Mouse (Mus musculus) embryonic facial prominence, embryonic 14.5 days (tissue): ENCODE measurements around the gene Lrmp. TPM values are rescaled to one million over a fixed set of nuclear protein-coding genes. Genes with fewer than 3 reads are reported as not detected.

ENCODE experiments used
- ATAC-seq: fragments of 200-750 bp; cut with Nextera tagmentation; 2 replicates; pipeline ENCODE4 v1.8.0; 2017; ENCODE audit warnings: low read depth, moderate number of reproducible peaks, moderate TSS enrichment
- DNase-seq: peaks from one replicate; pipeline ENCODE4 v3.0.0-alpha.2; 2015; ENCODE audit warnings: low spot score
- H3K27ac ChIP-seq: fragments of 300-500 bp; sonication (generic); replicated peaks from 2 replicates; pipeline ENCODE4 v1.5.1; 2014; ENCODE audit warnings: low read depth, mild to moderate bottlenecking, low read length, moderate library complexity
- H3K27me3 ChIP-seq: fragments of 300-500 bp; sonication (generic); replicated peaks from 2 replicates; pipeline ENCODE4 v1.6.1; 2014; ENCODE audit warnings: low read length; ENCODE audit not compliant: control insufficient read depth, insufficient read depth
- H3K36me3 ChIP-seq: fragments of 300-500 bp; sonication (generic); 2 replicates; pipeline ENCODE4 v1.6.1; 2014; ENCODE audit warnings: low read length, mixed read lengths; ENCODE audit not compliant: control insufficient read depth, insufficient read depth
- H3K4me1 ChIP-seq: fragments of 300-500 bp; sonication (generic); 2 replicates; pipeline ENCODE4 v1.6.1; 2014; ENCODE audit warnings: antibody characterized with exemption, low read length; ENCODE audit not compliant: control insufficient read depth, insufficient read depth
- H3K4me2 ChIP-seq: fragments of 300-500 bp; sonication (generic); 2 replicates; pipeline ENCODE4 v1.6.1; 2014; ENCODE audit warnings: low read depth, mild to moderate bottlenecking, low read length, moderate library complexity, mixed read lengths
- H3K4me3 ChIP-seq: fragments of 300-500 bp; sonication (generic); 2 replicates; pipeline ENCODE4 v1.5.1; 2014; ENCODE audit warnings: low read depth, mild to moderate bottlenecking, low read length
- H3K9ac ChIP-seq: fragments of 300-500 bp; sonication (generic); 2 replicates; pipeline ENCODE4 v1.6.1; 2014; ENCODE audit warnings: low read depth, mild to moderate bottlenecking, low read length, moderate library complexity, mixed read lengths
- H3K9me3 ChIP-seq: fragments of 300-500 bp; sonication (generic); 2 replicates; pipeline ENCODE4 v1.6.1; 2016; ENCODE audit warnings: low read length; ENCODE audit not compliant: control insufficient read depth
- WGBS: fragments of 180-500 bp; shearing (Covaris S2); extraction: QIAGEN DNeasy Blood & Tissue Kit; methylation state at CpG from one replicate; pipeline ENCODE4 v1.1.7; 2014; 5-methylcytosine and 5-hydroxymethylcytosine counted together
- polyA plus RNA-seq: library from polyadenylated mRNA; unstranded; fragments of >200 nt; fragmentation: Nextera tagmentation; extraction: Ambion mirVana; gene quantifications from 2 replicates; pipeline ENCODE4 v1.2.1, GENCODE M21; 2014

Gene Lrmp
- polyA plus RNA-seq, result 4.1 and 4.7 TPM in 2 replicates

GRCm38 (mm10) chr6:145115476-145116097 is at the start of gene Lrmp:
Gene Lrmp, plus strand, starts transcription at chr6:145115653.
- Histone ChIP-seq H3K4me3 (no peak within 1 kb of the TSS), H3K4me1 (no peaks in the 10 kb centered on the region), H3K9me3 (no peaks in the 10 kb centered on the region), H3K4me2 (no peak within 1 kb of the TSS), H3K27me3 (no peaks in the 10 kb centered on the region), H3K27ac (no peak within 1 kb of the TSS), H3K9ac (no peak within 1 kb of the TSS), H3K36me3 (no peaks in the 10 kb centered on the region)
- WGBS, result 69% methylated on average over 6 of the region's 6 CpGs
- no peak for ATAC-seq
- DNase-seq, result no peak

GRCm38 (mm10) chr6:145066416-145066815 is 49.0 kb upstream of the Lrmp start:
- DNase-seq, result no peak
- no peaks in the 10 kb centered on the region for H3K36me3 ChIP-seq
- ATAC-seq, result no peak
- no peaks in the 10 kb centered on the region for H3K9me3 ChIP-seq
- no peak overlapping the region for H3K4me2 ChIP-seq
- no peak overlapping the region for H3K27ac ChIP-seq
- no peak overlapping the region for H3K9ac ChIP-seq
- WGBS, result 70% methylated on average over 6 of the region's 6 CpGs
- no peaks in the 10 kb centered on the region for H3K27me3 ChIP-seq
- H3K4me1 ChIP-seq, result no peaks in the 10 kb centered on the region
- no peak overlapping the region for H3K4me3 ChIP-seq

GRCm38 (mm10) chr6:145067679-145068078 is 47.8 kb upstream of the Lrmp start:
- Histone ChIP-seq H3K27me3 (no peaks in the 10 kb centered on the region), H3K9ac (no peak overlapping the region), H3K4me3 (no peak overlapping the region), H3K9me3 (no peaks in the 10 kb centered on the region), H3K4me1 (no peaks in the 10 kb centered on the region), H3K27ac (no peak overlapping the region), H3K36me3 (no peaks in the 10 kb centered on the region), H3K4me2 (no peak overlapping the region)
- ATAC-seq (no peak), DNase-seq (no peak)
- 77% methylated on average over 8 of the region's 8 CpGs for WGBS

- no peaks in the 10 kb centered on the region for H3K36me3 ChIP-seq
- no peak overlapping the region for H3K4me3 ChIP-seq
- ATAC-seq (no peak), DNase-seq (no peak)
- H3K27ac ChIP-seq, result no peak overlapping the region
- no peaks in the 10 kb centered on the region for H3K27me3 ChIP-seq
- H3K9me3 ChIP-seq, result no peaks in the 10 kb centered on the region
- 87% methylated on average over 7 of the region's 7 CpGs for WGBS
- H3K4me1 ChIP-seq, result no peaks in the 10 kb centered on the region
- no peak overlapping the region for H3K4me2 ChIP-seq
- no peak overlapping the region for H3K9ac ChIP-seq
Observed at GRCm38 (mm10) chr6:145069397-145069796, 46.1 kb upstream of the Lrmp start.

- Histone ChIP-seq H3K4me1 (no peaks in the 10 kb centered on the region), H3K4me3 (no peak overlapping the region), H3K36me3 (no peaks in the 10 kb centered on the region), H3K9ac (no peak overlapping the region), H3K9me3 (no peaks in the 10 kb centered on the region), H3K27ac (no peak overlapping the region), H3K4me2 (no peak overlapping the region), H3K27me3 (no peaks in the 10 kb centered on the region)
- DNase-seq (no peak), ATAC-seq (no peak)
- 74% methylated on average over 2 of the region's 2 CpGs for WGBS
Observed at GRCm38 (mm10) chr6:145069921-145070320, 45.5 kb upstream of the Lrmp start.

GRCm38 (mm10) chr6:145074461-145074860 is 41.0 kb upstream of the Lrmp start:
- H3K4me1 ChIP-seq, result 0 out of 2 replicates have a peak, but pooled peaks cover 3% of the 10 kb centered on the region
- no peak overlapping the region for H3K27ac ChIP-seq
- no peaks in the 10 kb centered on the region for H3K9me3 ChIP-seq
- peak overlapping the region; percentile 46; the same call in 1 of the 2 replicates for H3K4me3 ChIP-seq
- H3K4me2 ChIP-seq, result peak overlapping the region; percentile 94
- H3K36me3 ChIP-seq, result no peaks in the 10 kb centered on the region
- H3K9ac ChIP-seq, result no peak overlapping the region
- ATAC-seq (no peak), DNase-seq (no peak)
- no peaks in the 10 kb centered on the region; the same call in 1 of the 2 replicates for H3K27me3 ChIP-seq

- no peaks in the 10 kb centered on the region; the same call in 1 of the 2 replicates for H3K27me3 ChIP-seq
- DNase-seq (peak; percentile 53), ATAC-seq (peak; percentile 76; the same call in 1 of the 2 replicates)
- no peaks in the 10 kb centered on the region for H3K9me3 ChIP-seq
- H3K4me3 ChIP-seq, result peak overlapping the region; percentile 46
- H3K4me2 ChIP-seq, result peak overlapping the region; percentile 94
- WGBS, result 2% methylated on average over 20 of the region's 20 CpGs
- peak overlapping the region; percentile 49 for H3K9ac ChIP-seq
- H3K4me1 ChIP-seq, result 0 out of 2 replicates have a peak, but pooled peaks cover 3% of the 10 kb centered on the region
- H3K36me3 ChIP-seq, result no peaks in the 10 kb centered on the region
- no peak overlapping the region for H3K27ac ChIP-seq
Observed at GRCm38 (mm10) chr6:145075088-145075547, 40.3 kb upstream of the Lrmp start.

GRCm38 (mm10) chr6:145075548-145076224 is 39.8 kb upstream of the Lrmp start, which contains the start of gene Bcat1:
Gene Bcat1, minus strand, starts transcription at chr6:145076184.
- 0 out of 2 replicates have a peak, but pooled peaks cover 3% of the 10 kb centered on the region for H3K4me1 ChIP-seq
- no peaks in the 10 kb centered on the region for H3K9me3 ChIP-seq
- peak within 1 kb of the TSS; percentile 46 for H3K4me3 ChIP-seq
- ATAC-seq (peak; percentile 84), DNase-seq (peak; percentile 55)
- H3K9ac ChIP-seq, result peak within 1 kb of the TSS; percentile 49
- H3K27me3 ChIP-seq, result no peaks in the 10 kb centered on the region; the same call in 1 of the 2 replicates
- H3K36me3 ChIP-seq, result no peaks in the 10 kb centered on the region
- WGBS, result 0% methylated on average over 38 of the region's 39 CpGs
- no peak within 1 kb of the TSS for H3K27ac ChIP-seq
- H3K4me2 ChIP-seq, result peak within 1 kb of the TSS; percentile 94
